Mouse (Mus musculus): ENCODE data around the gene Gm49394. TPM values are rescaled to one million over a fixed set of nuclear protein-coding genes. Genes with fewer than 3 reads are reported as not detected.

Gm49394 gene
- not detected for polyA plus RNA-seq (2014; fragmentation: Illumina TruSeq; extraction: RNeasy Lipid Tissue Mini Kit (QIAGEN cat#74804); ENCODE audit: low replicate concordance)

GRCm38 (mm10) chr7:142669751-142670625 lies at the start of gene Gm49394:
Gm49394 (minus strand) TSS chr7:142669942.

GRCm38 (mm10) chr7:142666659-142667058 lies 3.1 kb downstream of the Gm49394 start, which contains the start of gene Igf2:
Igf2 (minus strand) TSS chr7:142666816.

Other genes starting within 250 kb of the Gm49394 start
- gene Syt8, start 235.1 kb downstream of the Gm49394 start, polyA plus RNA-seq (2014; fragmentation: Illumina TruSeq; extraction: RNeasy Lipid Tissue Mini Kit (QIAGEN cat#74804); ENCODE audit: low replicate concordance) = not detected
- not detected for gene Tnni2, start 228.1 kb downstream of the Gm49394 start, polyA plus RNA-seq (2014; fragmentation: Illumina TruSeq; extraction: RNeasy Lipid Tissue Mini Kit (QIAGEN cat#74804); ENCODE audit: low replicate concordance)
- 5.2 TPM for gene Lsp1, start 209.1 kb downstream of the Gm49394 start, polyA plus RNA-seq (2014; fragmentation: Illumina TruSeq; extraction: RNeasy Lipid Tissue Mini Kit (QIAGEN cat#74804); ENCODE audit: low replicate concordance)
- gene Tnnt3, start 171.1 kb downstream of the Gm49394 start, polyA plus RNA-seq (2014; fragmentation: Illumina TruSeq; extraction: RNeasy Lipid Tissue Mini Kit (QIAGEN cat#74804); ENCODE audit: low replicate concordance) = not detected
- 0.71 TPM for gene Mrpl23, start 137.3 kb downstream of the Gm49394 start, polyA plus RNA-seq (2014; fragmentation: Illumina TruSeq; extraction: RNeasy Lipid Tissue Mini Kit (QIAGEN cat#74804); ENCODE audit: low replicate concordance)
- gene Igf2, start 3.1 kb downstream of the Gm49394 start, polyA plus RNA-seq (2014; fragmentation: Illumina TruSeq; extraction: RNeasy Lipid Tissue Mini Kit (QIAGEN cat#74804); ENCODE audit: low replicate concordance) = 3.7 TPM
- not detected for gene Ins2, start 73.4 kb upstream of the Gm49394 start, polyA plus RNA-seq (2014; fragmentation: Illumina TruSeq; extraction: RNeasy Lipid Tissue Mini Kit (QIAGEN cat#74804); ENCODE audit: low replicate concordance)

Data from small intestine, adult 10 weeks (tissue).